Mouse (Mus musculus): ENCODE data around the gene Galnt12. TPM values are rescaled to one million over a fixed set of nuclear protein-coding genes. Genes with fewer than 3 reads are reported as not detected.

Galnt12 gene
- polyA plus RNA-seq, 1 experiment from 2014 or later, result 3.4 TPM

- no peaks in the 10 kb centered on the region for H3K36me3 ChIP-seq
- no peak overlapping the region for H3K27ac ChIP-seq
- no peak overlapping the region for H3K4me2 ChIP-seq (replicated peaks)
- WGBS, result 79% methylated on average over 9 of the region's 9 CpGs
- no peaks in the 10 kb centered on the region for H3K27me3 ChIP-seq
- no peak for ATAC-seq (ENCODE audit: low FRiP score)
- H3K4me3 ChIP-seq, result no peak overlapping the region
- H3K9me3 ChIP-seq (replicated peaks), result no peaks in the 10 kb centered on the region
- no peak overlapping the region for H3K9ac ChIP-seq
- 0 out of 2 replicates have a peak, but pooled peaks cover 2% of the 10 kb centered on the region for H3K4me1 ChIP-seq
Observed at GRCm38 (mm10) chr4:47112560-47112959, 20.9 kb downstream of the Galnt12 start.

DNA sequence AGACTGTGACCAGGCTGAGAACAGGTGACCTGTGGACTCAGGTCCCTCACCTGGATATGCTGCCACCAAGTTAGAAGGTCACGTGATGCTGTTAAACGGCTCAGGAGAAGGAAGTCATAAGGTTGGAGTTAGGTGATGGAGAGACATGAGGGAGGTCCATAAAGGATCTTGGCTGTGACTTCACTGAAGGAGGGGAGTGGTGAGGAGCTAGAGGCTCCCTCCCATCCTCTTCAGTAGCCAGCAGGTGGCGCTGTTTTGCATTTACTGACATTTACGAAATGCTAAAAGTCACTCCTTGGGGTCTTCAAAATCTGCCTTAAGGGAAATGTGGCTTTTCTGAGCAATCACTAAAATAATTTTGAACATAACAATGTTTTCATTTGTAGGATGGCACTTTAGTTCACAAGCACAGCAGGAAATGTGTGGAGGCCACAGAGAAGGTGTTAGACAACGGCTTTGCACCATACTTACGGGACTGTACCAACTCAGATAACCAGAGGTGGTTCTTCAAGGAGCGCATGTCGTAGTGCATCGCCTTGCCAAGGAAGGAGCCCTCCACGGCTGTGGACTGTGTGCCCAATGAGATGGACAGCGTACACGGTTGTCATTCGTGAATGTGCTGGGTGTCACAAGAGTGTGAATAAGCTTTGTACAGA lies 30.5 kb downstream of the Galnt12 start:
- no peak overlapping the region for H3K9ac ChIP-seq
- ATAC-seq (ENCODE audit: low FRiP score), result no peak
- no peaks in the 10 kb centered on the region for H3K27me3 ChIP-seq
- H3K36me3 ChIP-seq, result no peaks in the 10 kb centered on the region
- H3K27ac ChIP-seq, result no peak overlapping the region
- no peak overlapping the region for H3K4me2 ChIP-seq (replicated peaks)
- H3K4me1 ChIP-seq, result no peaks in the 10 kb centered on the region
- H3K4me3 ChIP-seq, result no peak overlapping the region
- H3K9me3 ChIP-seq (replicated peaks), result peaks cover 4% of the 10 kb centered on the region; the same call in 1 of the 2 replicates
- 67% methylated on average over 13 of the region's 13 CpGs for WGBS

DNA sequence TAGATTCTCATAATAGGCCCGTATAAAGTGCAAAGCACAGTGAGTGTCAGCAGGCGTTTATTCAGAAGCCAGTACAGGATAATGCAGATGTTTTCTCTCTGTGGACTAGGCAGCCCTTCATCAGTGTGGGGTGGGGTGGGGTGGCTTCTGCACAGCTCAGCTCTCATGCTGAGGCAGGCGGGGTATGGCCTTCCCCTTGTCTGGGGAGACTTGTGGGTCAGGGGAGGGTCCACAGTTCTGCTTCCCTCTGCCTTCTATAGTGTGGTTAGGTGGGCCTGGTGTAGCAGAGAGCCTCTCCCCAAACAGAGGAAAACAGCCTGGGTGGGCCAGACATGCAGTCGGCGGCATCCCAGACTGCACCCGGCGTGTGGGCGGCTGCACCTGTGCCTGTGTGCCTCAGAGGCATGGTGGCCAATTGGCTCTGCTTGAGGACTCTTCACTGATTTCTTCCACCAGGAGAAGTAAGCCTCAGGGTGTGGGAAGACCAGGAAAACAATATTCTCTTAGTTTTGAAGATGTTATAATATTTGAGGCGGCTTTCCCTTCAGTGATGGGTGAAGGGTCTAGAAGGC lies 32.5 kb downstream of the Galnt12 start:
- ATAC-seq (ENCODE audit: low FRiP score), result no peak
- Histone ChIP-seq H3K4me3 (no peak overlapping the region), H3K27me3 (no peaks in the 10 kb centered on the region), H3K36me3 (no peaks in the 10 kb centered on the region), H3K4me1 (no peaks in the 10 kb centered on the region), H3K4me2 (replicated peaks) (no peak overlapping the region), H3K9ac (no peak overlapping the region), H3K9me3 (replicated peaks) (peaks cover 7% of the 10 kb centered on the region; the same call in 1 of the 2 replicates), H3K27ac (no peak overlapping the region)
- WGBS, result 84% methylated on average over 9 of the region's 9 CpGs

GRCm38 (mm10) chr4:47128515-47128914 lies 36.8 kb downstream of the Galnt12 start:
- no peaks in the 10 kb centered on the region for H3K36me3 ChIP-seq
- no peak overlapping the region for H3K9ac ChIP-seq
- no peaks in the 10 kb centered on the region for H3K27me3 ChIP-seq
- peaks cover 7% of the 10 kb centered on the region; the same call in 1 of the 2 replicates for H3K9me3 ChIP-seq (replicated peaks)
- 79% methylated on average over 7 of the region's 7 CpGs for WGBS
- ATAC-seq (ENCODE audit: low FRiP score), result no peak
- H3K4me2 ChIP-seq (replicated peaks), result no peak overlapping the region
- H3K4me1 ChIP-seq, result no peaks in the 10 kb centered on the region
- no peak overlapping the region for H3K4me3 ChIP-seq
- no peak overlapping the region for H3K27ac ChIP-seq

- H3K9me3 ChIP-seq (replicated peaks), result peaks cover 7% of the 10 kb centered on the region; the same call in 1 of the 2 replicates
- H3K27me3 ChIP-seq, result no peaks in the 10 kb centered on the region
- no peak overlapping the region for H3K4me2 ChIP-seq (replicated peaks)
- no peak overlapping the region for H3K27ac ChIP-seq
- no peak for ATAC-seq (ENCODE audit: low FRiP score)
- no peaks in the 10 kb centered on the region for H3K4me1 ChIP-seq
- 50% methylated on average over 4 of the region's 4 CpGs for WGBS
- H3K4me3 ChIP-seq, result no peak overlapping the region
- no peak overlapping the region for H3K9ac ChIP-seq
- no peaks in the 10 kb centered on the region for H3K36me3 ChIP-seq
Observed at GRCm38 (mm10) chr4:47129572-47129971, 37.9 kb downstream of the Galnt12 start.

- Histone ChIP-seq H3K27me3 (no peaks in the 10 kb centered on the region), H3K9ac (no peak overlapping the region), H3K4me2 (replicated peaks) (no peak overlapping the region), H3K4me3 (no peak overlapping the region), H3K36me3 (no peaks in the 10 kb centered on the region), H3K27ac (no peak overlapping the region), H3K4me1 (no peaks in the 10 kb centered on the region), H3K9me3 (replicated peaks) (peaks cover 7% of the 10 kb centered on the region; the same call in 1 of the 2 replicates)
- no peak for ATAC-seq (ENCODE audit: low FRiP score)
- 84% methylated on average over 8 of the region's 8 CpGs for WGBS
Observed at GRCm38 (mm10) chr4:47130111-47131050, 38.7 kb downstream of the Galnt12 start.

DNA sequence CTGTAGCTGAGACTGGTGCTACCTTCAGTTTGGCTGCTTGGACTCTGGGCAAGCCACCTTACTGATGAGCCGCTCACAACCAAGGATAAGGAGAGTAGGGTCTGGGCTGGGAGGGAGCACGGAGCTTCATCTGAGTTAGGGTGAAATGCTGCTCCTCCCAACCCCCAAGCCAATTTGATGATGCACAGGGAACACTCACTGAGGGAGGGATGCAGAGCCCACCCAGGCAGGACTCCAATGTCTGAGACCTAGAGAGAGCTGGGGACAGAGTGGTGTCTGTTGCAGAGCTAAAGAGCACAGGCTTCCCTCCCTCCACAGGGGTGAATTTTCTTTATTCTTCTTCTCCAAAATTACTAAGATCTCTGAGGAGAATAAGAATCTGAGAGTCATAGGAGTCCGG lies 40.2 kb downstream of the Galnt12 start:
- Histone ChIP-seq H3K27ac (no peak overlapping the region), H3K27me3 (no peaks in the 10 kb centered on the region), H3K4me3 (no peak overlapping the region), H3K9ac (no peak overlapping the region), H3K4me2 (replicated peaks) (no peak overlapping the region), H3K4me1 (no peaks in the 10 kb centered on the region), H3K36me3 (no peaks in the 10 kb centered on the region), H3K9me3 (replicated peaks) (peaks cover 6% of the 10 kb centered on the region; the same call in 1 of the 2 replicates)
- 94% methylated on average over 3 of the region's 3 CpGs for WGBS
- no peak for ATAC-seq (ENCODE audit: low FRiP score)

DNA sequence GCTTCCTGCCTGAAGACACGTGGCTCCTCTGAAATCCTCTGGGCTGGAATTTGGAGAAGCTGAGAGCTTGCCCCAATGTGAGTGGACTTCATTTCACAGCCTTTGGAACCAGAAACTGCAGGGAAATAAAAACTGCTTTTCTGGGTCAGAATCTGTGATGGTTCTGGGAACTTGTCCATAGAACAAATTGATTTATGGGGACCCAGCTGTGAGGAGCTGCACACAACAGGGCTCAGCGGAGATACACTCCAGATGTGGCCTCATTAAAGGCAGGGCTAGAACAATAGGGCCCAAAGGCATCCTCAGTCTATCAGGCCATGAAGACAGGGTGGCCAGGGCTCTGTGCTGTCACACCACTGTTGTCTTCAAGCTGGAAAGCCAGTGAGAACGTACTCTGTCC lies 40.7 kb downstream of the Galnt12 start:
- no peak overlapping the region for H3K4me2 ChIP-seq (replicated peaks)
- 49% methylated on average over 3 of the region's 3 CpGs for WGBS
- H3K4me1 ChIP-seq, result no peaks in the 10 kb centered on the region
- no peaks in the 10 kb centered on the region for H3K36me3 ChIP-seq
- H3K4me3 ChIP-seq, result no peak overlapping the region
- no peaks in the 10 kb centered on the region for H3K27me3 ChIP-seq
- 0 out of 2 replicates have a peak, but pooled peaks cover under 1% of the 10 kb centered on the region for H3K9me3 ChIP-seq (replicated peaks)
- H3K27ac ChIP-seq, result no peak overlapping the region
- ATAC-seq (ENCODE audit: low FRiP score), result no peak
- H3K9ac ChIP-seq, result no peak overlapping the region

GRCm38 (mm10) chr4:47136699-47137101 lies 45.0 kb downstream of the Galnt12 start:
- no peak for ATAC-seq (ENCODE audit: low FRiP score)
- Histone ChIP-seq H3K9me3 (replicated peaks) (no peaks in the 10 kb centered on the region), H3K4me2 (replicated peaks) (no peak overlapping the region), H3K9ac (no peak overlapping the region), H3K36me3 (no peaks in the 10 kb centered on the region), H3K27ac (no peak overlapping the region), H3K4me1 (peaks cover 13% of the 10 kb centered on the region), H3K27me3 (no peaks in the 10 kb centered on the region), H3K4me3 (no peak overlapping the region)
- WGBS, result 80% methylated on average over 8 of the region's 8 CpGs

- Histone ChIP-seq H3K36me3 (no peaks in the 10 kb centered on the region), H3K9me3 (replicated peaks) (no peaks in the 10 kb centered on the region), H3K4me2 (replicated peaks) (no peak overlapping the region), H3K27me3 (no peaks in the 10 kb centered on the region), H3K4me3 (no peak overlapping the region), H3K4me1 (peaks cover 16% of the 10 kb centered on the region), H3K27ac (no peak overlapping the region), H3K9ac (no peak overlapping the region)
- 78% methylated on average over 5 of the region's 5 CpGs for WGBS
- ATAC-seq (ENCODE audit: low FRiP score), result no peak
Observed at GRCm38 (mm10) chr4:47137479-47137878, 45.8 kb downstream of the Galnt12 start.

- Histone ChIP-seq H3K4me2 (replicated peaks) (no peak overlapping the region), H3K27ac (no peak overlapping the region), H3K4me1 (peaks cover 16% of the 10 kb centered on the region), H3K36me3 (no peaks in the 10 kb centered on the region), H3K9ac (no peak overlapping the region), H3K27me3 (no peaks in the 10 kb centered on the region), H3K9me3 (replicated peaks) (no peaks in the 10 kb centered on the region), H3K4me3 (no peak overlapping the region)
- WGBS, result 64% methylated on average over 7 of the region's 7 CpGs
- no peak for ATAC-seq (ENCODE audit: low FRiP score)
Observed at GRCm38 (mm10) chr4:47138411-47138810, 46.7 kb downstream of the Galnt12 start.
